Mouse (Mus musculus) forebrain, embryonic 11.5 days (tissue): ENCODE results near the gene Zcchc4. TPM values are rescaled to one million over a fixed set of nuclear protein-coding genes. Genes with fewer than 3 reads are reported as not detected.
A peak's percentile ranks its signal among the peaks of the same experiment; 100 is the strongest.

ENCODE experiments used
- ATAC-seq: fragments of 200-750 bp; cut with Nextera tagmentation; replicated peaks from 2 replicates; pipeline ENCODE4 v1.8.0; 2017; ENCODE audit warnings: moderate TSS enrichment; ENCODE audit not compliant: low FRiP score
- DNase-seq: peaks from one replicate; pipeline ENCODE4 v3.0.0-alpha.2; 2017; ENCODE audit warnings: low spot score
- H3K27ac ChIP-seq: fragments of 300-500 bp; sonication (generic); 2 replicates; pipeline ENCODE4 v1.5.1; 2014; ENCODE audit warnings: low read depth, low read length
- H3K27me3 ChIP-seq: fragments of 300-500 bp; sonication (generic); 2 replicates; pipeline ENCODE4 v1.6.1; 2014; ENCODE audit warnings: mild to moderate bottlenecking, low read length, mixed read lengths; ENCODE audit not compliant: control insufficient read depth, insufficient read depth
- H3K36me3 ChIP-seq: fragments of 300-500 bp; sonication (generic); 2 replicates; pipeline ENCODE4 v1.6.1; 2014; ENCODE audit warnings: mild to moderate bottlenecking, low read length, moderate library complexity, mixed read lengths; ENCODE audit not compliant: control insufficient read depth, insufficient read depth
- H3K4me1 ChIP-seq: fragments of 300-500 bp; sonication (generic); replicated peaks from 2 replicates; pipeline ENCODE4 v1.6.1; 2014; ENCODE audit warnings: low read length, mixed read lengths; ENCODE audit not compliant: control insufficient read depth, insufficient read depth
- H3K4me2 ChIP-seq: fragments of 300-500 bp; sonication (generic); 2 replicates; pipeline ENCODE4 v1.6.1; 2014; ENCODE audit warnings: low read depth, mild to moderate bottlenecking, low read length, moderate library complexity, mixed read lengths; ENCODE audit not compliant: severe bottlenecking
- H3K4me3 ChIP-seq: fragments of 300-500 bp; sonication (generic); 2 replicates; pipeline ENCODE4 v1.5.1; 2014; ENCODE audit warnings: low read depth, low read length
- H3K9ac ChIP-seq: fragments of 300-500 bp; sonication (generic); 2 replicates; pipeline ENCODE4 v1.6.1; 2014; ENCODE audit warnings: low read length
- H3K9me3 ChIP-seq: fragments of 300-500 bp; sonication (generic); 2 replicates; pipeline ENCODE4 v1.6.1; 2016; ENCODE audit warnings: low read length, mixed read lengths; ENCODE audit not compliant: control insufficient read depth
- WGBS: fragments of 180-500 bp; shearing (Covaris S2); extraction: QIAGEN DNeasy Blood & Tissue Kit; methylation state at CpG from one replicate; pipeline ENCODE4 v1.1.7; 2014; 5-methylcytosine and 5-hydroxymethylcytosine counted together
- polyA plus RNA-seq: library from polyadenylated mRNA; unstranded; fragments of >200 nt; fragmentation: Nextera tagmentation; extraction: Ambion mirVana; gene quantifications from 2 replicates; pipeline ENCODE4 v1.2.1, GENCODE M21; 2014

Zcchc4 gene
- polyA plus RNA-seq, 1 experiment from 2014 or later: 24.8 TPM

DNA sequence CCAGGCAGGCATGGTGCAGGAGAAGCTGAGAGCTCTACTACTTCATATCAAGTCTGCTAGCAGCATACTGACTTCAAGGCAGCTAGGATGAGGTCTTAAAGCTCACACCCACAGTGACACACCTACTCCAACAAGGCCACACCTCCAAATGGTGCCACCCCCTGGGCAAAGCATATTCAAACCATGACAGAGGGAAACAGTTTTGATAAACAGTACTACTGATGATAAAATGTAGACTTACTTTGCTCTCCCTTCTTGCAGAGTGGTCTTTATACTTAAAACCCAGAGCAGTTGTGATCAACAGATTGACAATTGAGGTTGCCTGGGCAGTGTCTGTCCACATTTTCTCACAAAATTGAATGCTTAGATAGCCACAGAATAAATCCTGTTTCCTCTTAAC lies 57.8 kb downstream of the Zcchc4 start:
- Histone ChIP-seq H3K27ac (peak overlapping the region; percentile 53), H3K4me2 (peak overlapping the region; percentile 43; the same call in 1 of the 2 replicates), H3K36me3 (peaks cover 2% of the 10 kb centered on the region; the same call in 1 of the 2 replicates), H3K4me3 (peak overlapping the region; percentile 74), H3K9ac (no peak overlapping the region; the same call in 1 of the 2 replicates), H3K4me1 (no peaks in the 10 kb centered on the region), H3K9me3 (no peaks in the 10 kb centered on the region), H3K27me3 (no peaks in the 10 kb centered on the region)
- DNase-seq (no peak), ATAC-seq (no peak)

DNA sequence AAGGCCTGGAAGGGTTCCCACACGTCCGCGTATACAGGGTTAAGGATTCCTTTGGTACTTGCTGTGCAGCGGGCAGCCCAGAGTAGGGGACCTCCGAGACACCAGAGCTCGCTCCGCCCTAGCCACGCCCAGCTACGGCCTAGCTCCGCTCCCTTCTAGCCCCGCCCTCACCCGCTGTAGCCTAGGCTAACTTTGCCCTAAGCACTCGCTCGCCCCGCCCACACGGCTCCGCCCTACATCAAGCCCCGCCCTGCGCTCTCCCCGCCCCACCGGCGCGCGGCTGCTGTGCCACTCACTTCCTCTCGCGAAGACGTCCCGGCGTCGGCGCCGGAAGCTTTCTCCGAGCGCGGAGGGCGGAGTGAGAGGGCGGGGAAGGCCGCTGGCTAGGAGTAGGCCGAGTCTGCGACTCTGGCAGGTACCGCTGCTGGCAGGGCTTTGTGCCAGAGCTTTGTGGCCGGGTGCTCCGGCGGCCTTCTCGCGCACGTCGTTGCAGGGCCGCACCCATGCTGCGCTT lies 58.6 kb downstream of the Zcchc4 start, which contains the start of gene Anapc4:
Gene Anapc4, plus strand, starts transcription at position 252 of the 514 bp plus-strand sequence.
- H3K4me1 ChIP-seq: no peaks in the 10 kb centered on the region
- H3K4me2 ChIP-seq: peak within 1 kb of the TSS; percentile 61
- peaks cover 2% of the 10 kb centered on the region; the same call in 1 of the 2 replicates for H3K36me3 ChIP-seq
- H3K9ac ChIP-seq: peak within 1 kb of the TSS; percentile 93
- H3K27ac ChIP-seq: peak within 1 kb of the TSS; percentile 63
- peak within 1 kb of the TSS; percentile 74 for H3K4me3 ChIP-seq
- whole genome bisulfite sequencing: under 1% methylated on average over 50 of the region's 50 CpGs
- DNase-seq (peak; percentile 100), ATAC-seq (peak; percentile 100)
- H3K27me3 ChIP-seq: no peaks in the 10 kb centered on the region
- no peaks in the 10 kb centered on the region for H3K9me3 ChIP-seq

GRCm38 (mm10) chr5:52834386-52834785 lies 59.2 kb downstream of the Zcchc4 start:
- Histone ChIP-seq H3K9me3 (no peaks in the 10 kb centered on the region), H3K4me3 (peak overlapping the region; percentile 74), H3K4me2 (peak overlapping the region; percentile 61), H3K27me3 (no peaks in the 10 kb centered on the region), H3K36me3 (peaks cover 2% of the 10 kb centered on the region; the same call in 1 of the 2 replicates), H3K27ac (peak overlapping the region; percentile 63), H3K9ac (peak overlapping the region; percentile 93), H3K4me1 (no peaks in the 10 kb centered on the region)
- no peak for ATAC-seq
- no peak for DNase-seq
- WGBS: 9% methylated on average over 8 of the region's 8 CpGs

- Histone ChIP-seq H3K27ac (no peak overlapping the region), H3K27me3 (no peaks in the 10 kb centered on the region), H3K9me3 (no peaks in the 10 kb centered on the region), H3K4me3 (no peak overlapping the region), H3K4me2 (no peak overlapping the region), H3K4me1 (no peaks in the 10 kb centered on the region), H3K9ac (no peak overlapping the region), H3K36me3 (peaks cover 3% of the 10 kb centered on the region; the same call in 1 of the 2 replicates)
- DNase-seq (no peak), ATAC-seq (no peak)
- 97% methylated on average over 7 of the region's 7 CpGs for WGBS
Measured at GRCm38 (mm10) chr5:52844319-52844718, 69.1 kb downstream of the Zcchc4 start.

DNA sequence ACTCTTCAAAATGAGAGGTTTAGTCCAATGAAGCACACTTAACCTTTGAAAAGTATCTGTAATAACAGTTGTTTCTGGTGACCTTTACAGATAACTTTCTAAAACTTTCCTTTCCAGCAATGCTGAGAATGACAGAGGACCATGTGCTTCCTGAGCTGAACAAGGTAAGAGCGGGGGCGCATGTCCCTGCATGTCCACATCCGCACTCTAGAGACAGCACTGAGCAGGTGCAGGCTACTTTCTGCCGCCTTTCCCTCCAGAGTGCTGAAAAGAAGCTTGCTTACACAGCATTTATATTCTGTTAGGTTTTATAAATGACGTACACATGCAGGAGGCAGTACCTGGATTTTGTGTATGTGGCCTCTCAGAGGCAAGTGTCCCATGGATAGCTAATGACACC lies 80.5 kb downstream of the Zcchc4 start:
- H3K4me2 ChIP-seq: no peak overlapping the region
- no peak overlapping the region for H3K27ac ChIP-seq
- no peaks in the 10 kb centered on the region for H3K4me1 ChIP-seq
- H3K9me3 ChIP-seq: no peaks in the 10 kb centered on the region
- ATAC-seq (no peak), DNase-seq (no peak)
- H3K27me3 ChIP-seq: no peaks in the 10 kb centered on the region
- no peak overlapping the region for H3K4me3 ChIP-seq
- H3K9ac ChIP-seq: no peak overlapping the region
- 89% methylated on average over 5 of the region's 5 CpGs for WGBS
- peaks cover 2% of the 10 kb centered on the region; the same call in 1 of the 2 replicates for H3K36me3 ChIP-seq

DNA sequence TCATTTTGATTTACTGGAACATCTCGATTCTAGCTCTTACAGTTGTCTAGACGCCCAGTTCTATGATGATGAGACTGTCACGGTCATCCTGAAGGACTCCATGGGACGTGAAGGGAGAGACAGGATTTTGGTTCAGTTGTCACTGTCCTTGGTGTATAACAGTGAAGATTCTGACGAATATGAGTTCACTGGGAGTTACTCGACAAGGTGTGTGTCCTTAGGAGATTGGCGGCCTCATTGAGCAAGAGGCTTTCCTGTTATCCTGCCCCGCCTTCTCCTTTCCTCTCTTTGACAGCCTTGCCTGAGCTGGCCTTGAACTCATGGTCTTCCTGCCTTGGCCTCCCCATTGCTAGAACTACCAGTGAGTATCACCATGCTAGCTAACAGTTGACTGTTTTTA lies 89.2 kb downstream of the Zcchc4 start:
- peaks cover 5% of the 10 kb centered on the region; the same call in 1 of the 2 replicates for H3K36me3 ChIP-seq

GRCm38 (mm10) chr5:52865825-52866224 lies 90.6 kb downstream of the Zcchc4 start:
- peaks cover 5% of the 10 kb centered on the region; the same call in 1 of the 2 replicates for H3K36me3 ChIP-seq
- H3K4me2 ChIP-seq: no peak overlapping the region
- WGBS: 93% methylated on average over 9 of the region's 9 CpGs
- DNase-seq (no peak), ATAC-seq (no peak)
- H3K4me3 ChIP-seq: no peak overlapping the region
- H3K9me3 ChIP-seq: no peaks in the 10 kb centered on the region
- no peak overlapping the region for H3K27ac ChIP-seq
- H3K4me1 ChIP-seq: no peaks in the 10 kb centered on the region
- H3K9ac ChIP-seq: no peak overlapping the region
- H3K27me3 ChIP-seq: no peaks in the 10 kb centered on the region

More for the DNA sequence above, 89.2 kb downstream of the Zcchc4 start:
- ATAC-seq (no peak), DNase-seq (no peak)
- Histone ChIP-seq H3K4me2 (no peak overlapping the region), H3K27ac (no peak overlapping the region), H3K4me3 (no peak overlapping the region), H3K9me3 (no peaks in the 10 kb centered on the region), H3K27me3 (no peaks in the 10 kb centered on the region), H3K9ac (no peak overlapping the region), H3K4me1 (no peaks in the 10 kb centered on the region)
- WGBS: 90% methylated on average over 8 of the region's 8 CpGs

DNA sequence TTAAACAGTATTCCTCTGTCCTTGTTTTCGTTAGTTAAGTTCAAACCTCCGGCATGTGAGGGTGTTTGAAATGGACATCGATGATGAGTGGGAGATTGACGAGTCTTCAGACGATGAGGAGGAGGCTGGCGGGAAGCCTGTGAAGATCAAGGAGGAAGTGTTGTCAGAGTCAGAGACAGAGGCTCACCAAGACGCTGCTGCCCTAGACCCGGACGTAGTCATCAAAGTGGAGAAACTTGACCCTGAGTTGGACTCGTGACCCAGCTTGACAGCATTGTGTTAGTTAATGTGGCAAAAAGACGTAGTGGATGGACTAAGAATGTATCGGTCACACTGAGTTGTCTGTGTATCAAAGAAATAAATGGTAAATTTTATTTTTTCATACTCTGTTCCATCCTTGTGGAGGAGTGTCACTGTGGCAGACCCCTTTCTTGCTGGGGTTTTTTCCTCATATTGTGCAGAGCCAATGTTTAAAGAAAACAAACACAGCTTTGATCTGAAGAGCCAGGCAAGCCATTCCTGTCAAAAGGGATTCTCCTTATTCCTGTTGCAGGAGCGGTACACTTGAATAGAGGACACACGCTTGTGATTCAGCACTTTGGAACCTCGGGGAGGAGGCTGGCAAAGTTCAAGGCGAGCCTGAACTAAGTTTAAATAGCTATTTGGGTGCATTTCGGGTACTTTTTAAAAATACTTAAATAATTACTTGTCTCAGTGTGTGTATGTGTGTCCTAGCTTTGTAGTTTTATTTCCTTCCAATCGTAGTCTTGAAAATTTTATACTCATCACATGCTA lies 91.3 kb downstream of the Zcchc4 start:
- no peaks in the 10 kb centered on the region for H3K27me3 ChIP-seq
- H3K9ac ChIP-seq: no peak overlapping the region
- no peaks in the 10 kb centered on the region for H3K4me1 ChIP-seq
- no peak for DNase-seq
- H3K9me3 ChIP-seq: no peaks in the 10 kb centered on the region
- H3K36me3 ChIP-seq: peaks cover 5% of the 10 kb centered on the region; the same call in 1 of the 2 replicates
- no peak for ATAC-seq
- no peak overlapping the region for H3K4me3 ChIP-seq
- H3K4me2 ChIP-seq: no peak overlapping the region
- 91% methylated on average over 18 of the region's 18 CpGs for WGBS
- no peak overlapping the region for H3K27ac ChIP-seq
